Mouse (Mus musculus): Measurements from ENCODE around the gene Cfap299. TPM values are rescaled to one million over a fixed set of nuclear protein-coding genes. Genes with fewer than 3 reads are reported as not detected.

Gene Cfap299
- 7.4 TPM for polyA plus RNA-seq (2014; fragmentation: Illumina TruSeq; extraction: RNeasy Lipid Tissue Mini Kit (QIAGEN cat#74804); ENCODE audit: insufficient read depth, low read depth, low replicate concordance)

GRCm38 (mm10) chr5:98328848-98329624 is at the start of gene Cfap299:
TSS of gene Cfap299 (plus strand) at chr5:98329304.

DNA sequence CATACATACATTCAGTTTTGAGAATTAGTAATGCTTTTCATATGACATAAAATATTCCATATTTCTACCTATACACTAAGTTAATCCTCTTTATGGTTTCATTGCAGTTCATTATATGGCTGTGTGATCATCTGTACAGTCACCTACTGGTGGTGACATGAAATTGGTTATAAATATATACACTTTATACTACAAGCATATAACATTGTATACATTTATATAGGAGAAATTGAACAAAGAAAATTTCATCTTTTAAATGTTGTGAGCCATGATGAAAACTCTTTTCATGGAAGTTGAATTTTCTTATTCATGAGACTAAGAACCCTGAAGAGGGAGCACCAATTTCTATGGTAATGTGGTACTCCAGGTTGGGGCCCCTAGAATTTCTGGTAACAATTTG is 223.3 kb downstream of the Cfap299 start, which contains the start of gene Gm11111:
Gm11111 (plus strand) TSS at position 301 of the 400 bp plus-strand sequence.

Other genes with a start within 250 kb of the Cfap299 start
- 0.45 TPM for gene Prdm8, start 162.1 kb upstream of the Cfap299 start, polyA plus RNA-seq (2014; fragmentation: Illumina TruSeq; extraction: RNeasy Lipid Tissue Mini Kit (QIAGEN cat#74804); ENCODE audit: insufficient read depth, low read depth, low replicate concordance)
- gene Fgf5, start 75.1 kb upstream of the Cfap299 start, polyA plus RNA-seq (2014; fragmentation: Illumina TruSeq; extraction: RNeasy Lipid Tissue Mini Kit (QIAGEN cat#74804); ENCODE audit: insufficient read depth, low read depth, low replicate concordance): 0.18 TPM
- not detected for gene Gm11111, start 223.4 kb downstream of the Cfap299 start, polyA plus RNA-seq (2014; fragmentation: Illumina TruSeq; extraction: RNeasy Lipid Tissue Mini Kit (QIAGEN cat#74804); ENCODE audit: insufficient read depth, low read depth, low replicate concordance)